Mouse (Mus musculus) limb, embryonic 14.5 days (tissue): ENCODE data around the gene Itpr2. TPM values are rescaled to one million over a fixed set of nuclear protein-coding genes. Genes with fewer than 3 reads are reported as not detected.

ENCODE experiments used
- ATAC-seq: fragments of 200-750 bp; cut with Nextera tagmentation; 2 replicates; pipeline ENCODE4 v1.8.0; 2017; ENCODE audit warnings: low read depth, moderate number of reproducible peaks, moderate TSS enrichment; ENCODE audit not compliant: low FRiP score
- DNase-seq: peaks from one replicate; pipeline ENCODE4 v3.0.0-alpha.2; 2015; ENCODE audit warnings: low spot score
- H3K27ac ChIP-seq: fragments of 300-500 bp; sonication (generic); replicated peaks from 2 replicates; pipeline ENCODE4 v1.5.1; 2014; ENCODE audit warnings: low read depth, mild to moderate bottlenecking, low read length, moderate library complexity, mixed read lengths
- H3K27me3 ChIP-seq: fragments of 300-500 bp; sonication (generic); 2 replicates; pipeline ENCODE4 v1.6.1; 2014; ENCODE audit warnings: low read length, mixed read lengths; ENCODE audit not compliant: control insufficient read depth, insufficient read depth
- H3K36me3 ChIP-seq: fragments of 300-500 bp; sonication (generic); 2 replicates; pipeline ENCODE4 v1.6.1; 2014; ENCODE audit warnings: mild to moderate bottlenecking, low read length, moderate library complexity, mixed read lengths; ENCODE audit not compliant: control insufficient read depth, insufficient read depth
- H3K4me1 ChIP-seq: fragments of 300-500 bp; sonication (generic); 2 replicates; pipeline ENCODE4 v1.6.1; 2014; ENCODE audit warnings: antibody characterized with exemption, low read length, mixed read lengths; ENCODE audit not compliant: control insufficient read depth, insufficient read depth
- H3K4me2 ChIP-seq: fragments of 300-500 bp; sonication (generic); replicated peaks from 2 replicates; pipeline ENCODE4 v1.6.1; 2014; ENCODE audit warnings: low read depth, mild to moderate bottlenecking, low read length, moderate library complexity; ENCODE audit not compliant: severe bottlenecking
- H3K4me3 ChIP-seq: fragments of 300-500 bp; sonication (generic); replicated peaks from 2 replicates; pipeline ENCODE4 v1.5.1; 2014; ENCODE audit warnings: low read length
- H3K9ac ChIP-seq: fragments of 300-500 bp; sonication (generic); 2 replicates; pipeline ENCODE4 v1.6.1; 2014; ENCODE audit warnings: mild to moderate bottlenecking, low read depth, low read length, moderate library complexity; ENCODE audit not compliant: severe bottlenecking
- H3K9me3 ChIP-seq: fragments of 300-500 bp; sonication (generic); 2 replicates; pipeline ENCODE4 v1.6.1; 2016; ENCODE audit warnings: low read length; ENCODE audit not compliant: control insufficient read depth
- POLR2A ChIP-seq: fragments of 200-500 bp; IDR thresholded peaks from 2 replicates; pipeline ENCODE4 v1.8.0; 2012; ENCODE audit warnings: inconsistent platforms, mild to moderate bottlenecking, moderate library complexity, borderline replicate concordance; ENCODE audit not compliant: insufficient read depth, insufficient read length; ENCODE audit errors: extremely low read depth
- WGBS: fragments of 180-500 bp; shearing (Covaris S2); extraction: QIAGEN DNeasy Blood & Tissue Kit; methylation state at CpG from one replicate; pipeline ENCODE4 v1.1.7; 2014; 5-methylcytosine and 5-hydroxymethylcytosine counted together
- polyA plus RNA-seq, 2 experiments: library from polyadenylated mRNA; depleted of rRNA in 1 of 2; stranded (reverse) in 1 of 2; unstranded in 1 of 2; fragments of >200 nt; fragmentation: Nextera tagmentation in 1 of 2; extraction: Ambion mirVana in 1 of 2; gene quantifications; 2 replicates each; pipeline versions ENCODE4 v1.2.1 to v1.2.3; 2012 to 2014

The Itpr2 gene
- polyA plus RNA-seq, 2 experiments, result 4.7 to 11.3 TPM

GRCm38 (mm10) chr6:146136244-146136643 is 365.8 kb downstream of the Itpr2 start:
- Histone ChIP-seq H3K9ac (no peak overlapping the region), H3K9me3 (no peaks in the 10 kb centered on the region), H3K36me3 (no peaks in the 10 kb centered on the region), H3K4me2 (no peak overlapping the region), H3K27me3 (no peaks in the 10 kb centered on the region), H3K4me1 (peaks cover 7% of the 10 kb centered on the region; the same call in 1 of the 2 replicates), H3K27ac (no peak overlapping the region), H3K4me3 (no peak overlapping the region)
- WGBS, result 65% methylated on average over 7 of the region's 7 CpGs
- TF ChIP-seq POLR2A, result no peak
- ATAC-seq, result no peak
- DNase-seq, result no peak

- H3K27me3 ChIP-seq, result no peaks in the 10 kb centered on the region
- no peak overlapping the region for H3K4me3 ChIP-seq
- no peaks in the 10 kb centered on the region for H3K36me3 ChIP-seq
- peaks cover 7% of the 10 kb centered on the region; the same call in 1 of the 2 replicates for H3K4me1 ChIP-seq
- no peak for TF ChIP-seq POLR2A
- DNase-seq (no peak), ATAC-seq (no peak)
- no peaks in the 10 kb centered on the region for H3K9me3 ChIP-seq
- no peak overlapping the region for H3K27ac ChIP-seq
- no peak overlapping the region for H3K4me2 ChIP-seq
- H3K9ac ChIP-seq, result no peak overlapping the region
- 80% methylated on average over 8 of the region's 8 CpGs for WGBS
These were observed 366.7 kb downstream of the Itpr2 start for GRCm38 (mm10) chr6:146135291-146135690.

- ATAC-seq (peak; percentile 65; the same call in 1 of the 2 replicates), DNase-seq (peak; percentile 52)
- H3K4me2 ChIP-seq, result no peak overlapping the region
- H3K9ac ChIP-seq, result no peak overlapping the region
- no peaks in the 10 kb centered on the region for H3K27me3 ChIP-seq
- no peaks in the 10 kb centered on the region for H3K36me3 ChIP-seq
- H3K9me3 ChIP-seq, result no peaks in the 10 kb centered on the region
- WGBS, result 36% methylated on average over 8 of the region's 8 CpGs
- peaks cover 7% of the 10 kb centered on the region; the same call in 1 of the 2 replicates for H3K4me1 ChIP-seq
- H3K27ac ChIP-seq, result 0 out of 2 replicates have a peak overlapping the region, but pooled peaks have one; percentile 33
- TF ChIP-seq POLR2A, result no peak
- H3K4me3 ChIP-seq, result no peak overlapping the region
These were observed 368.1 kb downstream of the Itpr2 start for GRCm38 (mm10) chr6:146133921-146134320.

GRCm38 (mm10) chr6:146129066-146129465 is 373.0 kb downstream of the Itpr2 start:
- Histone ChIP-seq H3K4me3 (no peak overlapping the region), H3K36me3 (no peaks in the 10 kb centered on the region), H3K9me3 (no peaks in the 10 kb centered on the region), H3K9ac (no peak overlapping the region), H3K27me3 (no peaks in the 10 kb centered on the region), H3K4me1 (peaks cover 6% of the 10 kb centered on the region; the same call in 1 of the 2 replicates), H3K4me2 (no peak overlapping the region), H3K27ac (no peak overlapping the region)
- ATAC-seq (no peak), DNase-seq (no peak)
- TF ChIP-seq POLR2A, result no peak
- 50% methylated on average over 7 of the region's 7 CpGs for WGBS

GRCm38 (mm10) chr6:146126823-146127681 is 375.0 kb downstream of the Itpr2 start:
- H3K9me3 ChIP-seq, result no peaks in the 10 kb centered on the region
- H3K4me3 ChIP-seq, result no peak overlapping the region
- no peak for ATAC-seq
- H3K4me1 ChIP-seq, result no peaks in the 10 kb centered on the region
- no peak overlapping the region for H3K4me2 ChIP-seq
- H3K36me3 ChIP-seq, result no peaks in the 10 kb centered on the region
- 77% methylated on average over 12 of the region's 12 CpGs for WGBS
- no peaks in the 10 kb centered on the region for H3K27me3 ChIP-seq
- H3K9ac ChIP-seq, result no peak overlapping the region
- no peak for TF ChIP-seq POLR2A
- DNase-seq, result no peak
- no peak overlapping the region for H3K27ac ChIP-seq

GRCm38 (mm10) chr6:146125621-146126020 is 376.4 kb downstream of the Itpr2 start:
- Histone ChIP-seq H3K4me3 (no peak overlapping the region), H3K27ac (no peak overlapping the region), H3K4me1 (no peaks in the 10 kb centered on the region), H3K9ac (no peak overlapping the region), H3K4me2 (no peak overlapping the region), H3K36me3 (no peaks in the 10 kb centered on the region), H3K9me3 (no peaks in the 10 kb centered on the region), H3K27me3 (no peaks in the 10 kb centered on the region)
- ATAC-seq, result no peak
- no peak for DNase-seq
- WGBS, result 79% methylated on average over 1 of the region's 1 CpGs
- TF ChIP-seq POLR2A, result no peak
